Mouse (Mus musculus) heart, adult 2 months (tissue): Measurements from ENCODE around the gene Uggt1.

Experiments used
- CTCF ChIP-seq: fragments of 200-600 bp; IDR thresholded peaks from 2 replicates; pipeline ENCODE4 v1.8.1; 2022; ENCODE audit warnings: antibody characterized with exemption, mild to moderate bottlenecking, moderate library complexity
- EP300 ChIP-seq: fragments of 200-500 bp; IDR thresholded peaks from 2 replicates; pipeline ENCODE4 v1.6.1; 2011; ENCODE audit warnings: low read depth, low read length, control low read depth; ENCODE audit not compliant: insufficient read depth
- POLR2A ChIP-seq: fragments of 200-500 bp; IDR thresholded peaks from 2 replicates; pipeline ENCODE4 v1.6.1; 2011; ENCODE audit warnings: mild to moderate bottlenecking, low read depth, low read length, control low read depth; ENCODE audit not compliant: insufficient read depth

DNA sequence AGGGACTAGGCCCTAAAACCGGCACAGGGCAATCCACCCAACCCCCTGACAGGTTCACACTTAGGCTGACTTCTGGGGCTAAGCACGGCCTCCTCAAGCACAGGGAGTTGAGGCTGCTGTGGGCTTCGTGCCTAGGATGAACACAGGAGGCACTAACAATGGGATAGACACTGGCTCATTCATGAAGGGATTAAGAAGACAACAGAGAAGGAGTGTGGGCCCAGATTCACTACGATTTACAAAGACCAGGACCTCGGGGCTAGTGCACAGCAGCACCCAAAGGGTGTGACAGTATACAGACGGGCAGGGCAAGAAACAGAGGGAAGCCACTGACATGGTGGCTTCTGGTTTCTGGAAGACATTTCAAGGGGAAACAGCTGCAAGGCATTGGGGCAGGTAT lies 4.3 kb downstream of the Uggt1 start:
- TF ChIP-seq CTCF = no peak
- TF ChIP-seq POLR2A = no peak
- no peak for TF ChIP-seq EP300
